Mouse (Mus musculus) adrenal gland, postnatal 0 days (tissue): Measurements from ENCODE around the gene Fasl. TPM values are rescaled to one million over a fixed set of nuclear protein-coding genes. Genes with fewer than 3 reads are reported as not detected.

Experiments used
- polyA plus RNA-seq: library from polyadenylated mRNA; unstranded; fragments of >200 nt; fragmentation: Nextera tagmentation; extraction: Ambion mirVana; gene quantifications from 2 replicates; pipeline ENCODE4 v1.2.1, GENCODE M21; 2015

The Fasl gene
- not detected in 2 replicates for polyA plus RNA-seq

DNA sequence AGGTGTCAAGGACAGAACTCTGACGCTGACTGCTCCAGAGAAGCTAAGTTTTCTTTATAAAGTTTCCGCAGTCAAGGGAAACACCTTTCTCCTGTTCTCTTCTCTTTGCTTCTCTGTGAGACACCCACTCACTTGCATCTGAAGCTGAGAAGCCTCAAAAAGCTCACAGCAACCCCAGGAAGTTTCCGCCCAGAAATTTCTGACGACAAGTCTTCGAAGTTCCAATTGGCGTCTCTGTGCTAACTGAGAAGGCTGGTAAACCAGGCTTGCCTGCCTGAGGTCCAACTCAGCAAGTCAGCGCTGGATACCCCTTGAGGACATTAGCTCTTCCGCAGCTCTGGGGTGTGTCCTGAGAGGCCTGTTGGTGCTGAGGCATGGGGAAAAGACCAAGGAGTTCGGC is at the start of gene Fasl:
Gene Fasl (minus strand): TSS at position 157 of the 400 bp plus-strand sequence.

Other genes with a start within 250 kb of the Fasl start
- gene Suco, start 88.2 kb upstream of the Fasl start, polyA plus RNA-seq: 10.8 and 15.6 TPM in 2 replicates
- gene Pigc, start 180.7 kb upstream of the Fasl start, polyA plus RNA-seq: 30.0 and 33.1 TPM in 2 replicates
- gene 4930558K02Rik, start 191.1 kb upstream of the Fasl start, polyA plus RNA-seq: not detected in 2 replicates